Mouse (Mus musculus): ENCODE data around the gene Cd34.

The Cd34 gene

GRCm38 (mm10) chr1:194938715-194939114 is at the start of gene Cd34:
Gene Cd34 (plus strand): TSS chr1:194938819.
- no peak for DNase-seq (ENCODE audit: low read depth, low spot score)

- DNase-seq (ENCODE audit: low read depth, low spot score), result no peak
Measured at GRCm38 (mm10) chr1:194894513-194894912, 44.1 kb upstream of the Cd34 start.

GRCm38 (mm10) chr1:194895287-194895686 is 43.3 kb upstream of the Cd34 start:
- no peak for DNase-seq (ENCODE audit: low read depth, low spot score)

- DNase-seq (ENCODE audit: low read depth, low spot score), result no peak
Measured at GRCm38 (mm10) chr1:194901075-194901474, 37.5 kb upstream of the Cd34 start.

GRCm38 (mm10) chr1:194901826-194902225 is 36.8 kb upstream of the Cd34 start:
- no peak for DNase-seq (ENCODE audit: low read depth, low spot score)

GRCm38 (mm10) chr1:194908956-194909355 is 29.7 kb upstream of the Cd34 start:
- no peak for DNase-seq (ENCODE audit: low read depth, low spot score)

- DNase-seq (ENCODE audit: low read depth, low spot score), result no peak
Measured at GRCm38 (mm10) chr1:194925753-194926350, 12.8 kb upstream of the Cd34 start.

GRCm38 (mm10) chr1:194927887-194928286 is 10.7 kb upstream of the Cd34 start:
- no peak for DNase-seq (ENCODE audit: low read depth, low spot score)

- DNase-seq (ENCODE audit: low read depth, low spot score), result no peak
Measured at GRCm38 (mm10) chr1:194929275-194929971, 9.2 kb upstream of the Cd34 start.

GRCm38 (mm10) chr1:194929972-194930355 is 8.7 kb upstream of the Cd34 start:
- DNase-seq (ENCODE audit: low read depth, low spot score), result no peak

GRCm38 (mm10) chr1:194930706-194931105 is 7.9 kb upstream of the Cd34 start:
- no peak for DNase-seq (ENCODE audit: low read depth, low spot score)

- no peak for DNase-seq (ENCODE audit: low read depth, low spot score)
Measured at GRCm38 (mm10) chr1:194935351-194935750, 3.3 kb upstream of the Cd34 start.

GRCm38 (mm10) chr1:194941528-194941927 is 2.9 kb downstream of the Cd34 start:
- no peak for DNase-seq (ENCODE audit: low read depth, low spot score)

- DNase-seq (ENCODE audit: low read depth, low spot score), result no peak
Measured at GRCm38 (mm10) chr1:194942912-194943311, 4.3 kb downstream of the Cd34 start.

- DNase-seq (ENCODE audit: low read depth, low spot score), result no peak
Measured at GRCm38 (mm10) chr1:194943485-194943884, 4.9 kb downstream of the Cd34 start.

GRCm38 (mm10) chr1:194945382-194945781 is 6.8 kb downstream of the Cd34 start:
- no peak for DNase-seq (ENCODE audit: low read depth, low spot score)

GRCm38 (mm10) chr1:194946467-194946866 is 7.8 kb downstream of the Cd34 start:
- no peak for DNase-seq (ENCODE audit: low read depth, low spot score)

GRCm38 (mm10) chr1:194950913-194951312 is 12.3 kb downstream of the Cd34 start:
- no peak for DNase-seq (ENCODE audit: low read depth, low spot score)

GRCm38 (mm10) chr1:194952891-194953290 is 14.3 kb downstream of the Cd34 start:
- no peak for DNase-seq (ENCODE audit: low read depth, low spot score)

GRCm38 (mm10) chr1:194954694-194955093 is 16.1 kb downstream of the Cd34 start:
- no peak for DNase-seq (ENCODE audit: low read depth, low spot score)

GRCm38 (mm10) chr1:194955749-194956148 is 17.1 kb downstream of the Cd34 start:
- no peak for DNase-seq (ENCODE audit: low read depth, low spot score)

- DNase-seq (ENCODE audit: low read depth, low spot score), result no peak
Measured at GRCm38 (mm10) chr1:194957021-194957420, 18.4 kb downstream of the Cd34 start.

- DNase-seq (ENCODE audit: low read depth, low spot score), result peak; percentile 55
Measured at GRCm38 (mm10) chr1:194962181-194962580, 23.6 kb downstream of the Cd34 start.
